Mouse (Mus musculus) brain, adult 2 months (tissue): ENCODE measurements at regions not wholly inside any gene's neighbourhood (a gene's known extent, or its start where the extent isn't known, plus 50 kb on each side); places are given as distances from the start of the nearest gene placed in this dataset.

Experiments
- DNase-seq: peaks from one replicate; pipeline ENCODE4 v3.0.0; 2011; ENCODE audit warnings: low read depth, low spot score

DNA sequence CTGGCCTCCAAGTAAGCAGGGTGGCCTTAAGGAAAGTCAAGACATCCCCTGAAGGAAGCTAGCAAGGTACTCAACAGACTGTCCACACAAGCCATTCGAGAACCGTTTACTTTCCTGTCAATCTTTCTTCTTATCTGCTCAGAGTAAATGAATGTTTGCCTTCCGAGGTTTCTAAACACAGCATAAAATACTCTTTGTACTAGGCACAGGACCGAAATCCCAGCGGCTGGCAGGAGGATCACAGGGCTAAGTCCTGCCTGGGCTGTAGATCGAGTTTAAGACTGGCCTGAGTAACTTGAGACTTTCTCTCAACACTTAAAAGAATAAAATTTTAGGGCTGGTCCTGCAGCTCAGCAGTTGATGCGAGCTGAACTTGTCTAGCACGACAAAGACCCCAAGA is 175.9 kb downstream of the Bcl2l11 start:
- no peak for DNase-seq

- DNase-seq = no peak
These were observed 178.3 kb downstream of the Bcl2l11 start for GRCm38 (mm10) chr2:128304063-128304712.

DNA sequence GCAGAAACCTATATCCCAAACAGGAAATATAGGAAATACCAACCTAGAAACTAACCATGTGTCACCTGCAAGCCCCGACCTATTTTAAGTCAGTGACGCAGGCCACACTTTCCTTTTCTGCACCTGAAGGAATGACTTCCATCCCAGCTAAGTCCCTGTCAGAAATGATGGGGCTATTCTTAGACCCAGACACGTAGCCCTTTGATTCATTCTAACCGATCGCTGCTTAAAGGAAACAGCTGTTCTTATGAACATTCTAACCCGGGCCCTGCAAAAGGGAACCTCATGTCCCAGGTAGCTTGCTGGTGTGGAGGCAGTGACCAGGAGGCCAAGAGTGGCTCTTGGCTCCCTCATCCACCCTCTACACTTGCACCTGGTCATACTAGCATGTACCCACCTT is 180.9 kb downstream of the Bcl2l11 start:
- DNase-seq = no peak

- peak; percentile 22 for DNase-seq
These were observed 183.7 kb downstream of the Bcl2l11 start for GRCm38 (mm10) chr2:128309541-128310030.

DNA sequence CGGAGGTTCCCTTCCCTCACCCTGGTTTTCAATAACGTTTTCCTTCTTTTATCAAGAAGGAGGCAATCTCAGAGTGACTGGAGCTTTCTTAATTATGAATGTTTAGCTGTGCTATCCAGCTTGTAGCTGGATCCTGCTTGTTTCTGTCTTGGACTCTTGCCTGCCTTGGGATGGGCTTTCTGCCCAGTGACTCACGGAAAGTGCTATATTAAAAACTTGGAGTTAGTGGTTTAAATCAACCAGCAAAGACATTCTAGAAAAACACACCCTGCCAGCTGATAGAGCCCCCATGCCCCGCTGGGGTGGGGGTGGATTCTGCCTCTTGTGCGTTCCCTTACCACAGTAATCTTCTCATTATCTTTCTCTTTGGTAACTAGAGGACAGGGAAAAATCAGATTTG is 184.2 kb downstream of the Bcl2l11 start:
- DNase-seq = peak; percentile 87

DNA sequence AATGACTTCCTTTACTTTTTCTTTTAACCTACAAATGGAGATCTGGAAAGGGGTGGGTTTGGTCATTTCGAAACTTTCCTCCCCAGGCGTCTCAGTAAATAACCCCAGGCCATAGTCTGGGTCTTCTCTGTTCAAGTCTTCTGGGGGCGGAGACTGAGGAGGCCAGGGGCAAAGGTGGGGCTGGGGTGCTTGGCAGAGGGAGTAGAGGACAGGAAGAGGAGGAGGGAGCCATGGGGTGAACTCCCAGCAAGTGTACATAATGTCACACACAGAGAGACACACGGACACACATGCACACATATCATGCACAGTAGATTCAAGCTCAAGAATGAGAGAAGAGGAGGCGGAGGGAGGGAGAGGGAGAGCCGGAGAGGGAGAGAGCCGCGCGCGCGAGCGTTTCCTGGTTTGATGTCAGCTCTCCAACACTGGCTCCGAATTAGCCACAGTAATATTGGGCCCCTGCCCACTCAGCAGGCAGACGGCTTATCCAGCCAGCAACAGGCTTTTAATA is 186.3 kb downstream of the Bcl2l11 start:
- DNase-seq = peak; percentile 76

- no peak for DNase-seq
These were observed 187.1 kb downstream of the Bcl2l11 start for GRCm38 (mm10) chr2:128312659-128313581.

DNA sequence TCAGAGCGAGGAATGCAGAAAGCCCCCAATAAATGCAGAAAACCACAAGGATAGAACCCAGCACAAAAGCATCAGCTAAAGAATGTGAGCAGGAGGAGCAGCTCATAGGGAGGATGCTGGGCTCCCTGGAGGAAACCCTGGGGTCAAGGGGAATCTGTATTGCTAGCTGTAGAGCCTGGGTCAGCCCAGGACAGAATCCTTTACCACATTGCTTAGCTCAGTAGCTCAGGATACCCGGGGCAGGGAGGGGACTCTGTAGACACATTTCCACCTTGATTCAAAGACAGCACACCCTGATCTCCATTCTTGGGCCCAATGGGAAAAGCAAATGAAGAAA is 187.7 kb downstream of the Bcl2l11 start:
- no peak for DNase-seq

DNA sequence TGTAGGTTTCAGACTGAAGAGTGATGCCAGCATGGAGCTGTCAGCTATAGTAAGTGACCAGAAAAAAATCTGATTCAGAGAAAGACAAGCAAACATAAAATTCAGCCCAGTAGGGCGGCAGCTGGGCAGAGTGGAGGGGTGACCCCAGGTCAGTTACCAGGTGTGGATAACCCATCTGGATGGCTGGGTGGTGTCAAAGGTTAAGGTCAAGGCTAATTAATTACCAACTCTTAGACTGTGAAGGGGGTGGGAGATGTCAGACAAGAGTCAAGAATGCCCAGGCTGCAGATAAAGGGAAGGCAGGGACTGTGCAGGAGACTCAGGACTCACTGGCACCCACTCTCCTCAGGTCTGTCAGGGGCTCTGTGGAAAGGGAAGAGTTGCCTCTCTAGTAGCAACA is 188.1 kb downstream of the Bcl2l11 start:
- no peak for DNase-seq

DNA sequence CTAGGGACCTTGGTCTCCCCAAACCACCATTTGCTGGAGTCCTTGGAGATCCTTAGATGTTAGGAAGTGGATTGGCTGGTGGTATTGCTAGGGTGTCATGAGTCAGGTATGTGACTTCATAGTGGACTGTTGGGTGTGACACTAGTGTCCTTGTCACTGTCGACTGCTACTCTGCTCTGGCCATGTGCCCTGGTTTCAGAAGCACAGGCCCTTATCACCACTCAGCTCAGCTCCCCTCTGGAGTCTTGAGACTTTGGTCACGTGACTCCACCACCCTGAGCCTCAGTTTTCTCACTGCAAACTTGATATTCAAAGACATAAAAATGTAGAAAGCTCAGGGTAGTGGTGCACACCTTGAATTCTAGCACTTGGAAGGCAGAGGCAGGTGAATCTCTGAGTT is 190.7 kb downstream of the Bcl2l11 start:
- DNase-seq = no peak

- DNase-seq = no peak
These were observed 192.4 kb downstream of the Bcl2l11 start for GRCm38 (mm10) chr2:128318266-128318665.

GRCm38 (mm10) chr2:128318956-128319355 is 193.1 kb downstream of the Bcl2l11 start:
- DNase-seq = no peak

GRCm38 (mm10) chr2:128321475-128321874 is 195.6 kb downstream of the Bcl2l11 start:
- no peak for DNase-seq

DNA sequence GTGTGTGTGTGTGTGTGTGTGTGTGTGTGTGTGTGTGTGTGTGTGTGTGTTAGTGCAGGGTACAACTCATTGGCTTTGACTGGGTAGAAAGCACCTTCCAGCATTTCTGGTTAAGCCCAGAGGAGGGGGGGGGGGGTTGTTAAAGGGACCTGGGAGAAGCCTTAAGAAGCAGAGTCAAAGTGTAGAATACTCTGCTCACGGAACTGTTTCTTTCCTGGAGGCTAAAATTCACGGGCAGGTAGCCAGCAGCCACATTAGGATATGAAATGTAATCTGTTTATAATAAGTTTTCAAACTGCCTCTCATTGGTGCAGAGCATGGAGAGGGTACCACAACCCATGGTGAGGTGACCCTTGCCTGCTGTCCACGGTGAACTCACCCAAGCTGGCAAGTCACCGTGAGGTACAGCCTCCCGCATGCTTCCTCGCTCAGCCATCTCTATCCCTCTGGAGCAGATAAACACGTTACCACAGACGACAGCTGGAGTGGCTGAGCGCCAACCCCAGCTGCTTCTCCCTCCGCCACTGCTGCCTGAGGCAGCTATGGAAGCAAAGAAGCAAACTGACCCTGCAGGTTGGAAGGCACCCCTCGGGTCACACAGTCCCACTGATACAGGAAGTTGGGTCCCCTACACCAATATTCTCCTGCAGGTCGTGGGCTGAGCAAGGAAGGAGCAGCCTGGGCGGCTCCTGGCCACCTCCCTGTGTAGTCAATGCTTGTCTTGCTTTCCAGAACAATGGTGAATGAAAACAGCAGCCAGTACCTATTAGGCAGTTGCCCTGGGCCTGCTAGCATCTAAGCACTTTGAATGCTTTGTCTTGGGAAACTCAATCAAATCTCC is 198.6 kb downstream of the Bcl2l11 start:
- DNase-seq = peak; percentile 63

DNA sequence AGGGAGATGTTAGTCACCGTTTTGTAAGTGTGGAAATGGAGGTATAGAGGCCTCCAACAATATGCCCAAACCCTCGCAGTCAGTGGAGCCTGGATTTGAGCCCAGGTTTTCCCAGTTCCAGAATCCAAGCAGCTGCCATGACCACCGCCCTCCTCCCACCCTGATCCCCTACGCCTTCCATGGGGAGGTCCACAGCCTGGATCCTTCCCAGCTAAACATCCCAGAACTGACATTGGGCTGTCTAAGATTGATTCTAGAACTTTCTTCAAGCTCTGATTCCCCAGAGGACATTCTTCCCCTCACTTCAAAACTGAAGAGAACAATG is 199.2 kb downstream of the Bcl2l11 start:
- DNase-seq = peak; percentile 26

DNA sequence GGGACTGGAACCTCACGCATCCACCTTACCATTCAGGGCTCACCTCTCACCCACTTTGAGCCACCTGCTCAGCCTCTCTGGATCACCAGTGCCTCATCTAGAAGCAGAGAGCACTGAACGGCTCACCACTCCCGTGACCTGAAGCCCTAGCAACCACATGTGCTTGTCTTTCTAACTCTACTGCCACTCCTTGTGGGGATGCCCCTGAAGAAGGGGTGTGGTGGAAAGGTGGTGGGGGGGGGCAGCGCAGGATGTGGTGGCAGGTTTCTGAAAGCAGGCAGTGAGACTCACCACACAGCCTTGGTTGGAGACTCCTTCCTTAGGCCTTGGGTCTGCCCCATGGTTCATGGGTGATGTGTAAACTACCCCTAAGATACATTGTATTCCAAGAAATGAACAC is 199.6 kb downstream of the Bcl2l11 start:
- no peak for DNase-seq

GRCm38 (mm10) chr2:128330833-128331232 is 205.0 kb downstream of the Bcl2l11 start:
- DNase-seq = no peak

- peak; percentile 56 for DNase-seq
These were observed 205.4 kb downstream of the Bcl2l11 start for GRCm38 (mm10) chr2:128331275-128331674.

DNA sequence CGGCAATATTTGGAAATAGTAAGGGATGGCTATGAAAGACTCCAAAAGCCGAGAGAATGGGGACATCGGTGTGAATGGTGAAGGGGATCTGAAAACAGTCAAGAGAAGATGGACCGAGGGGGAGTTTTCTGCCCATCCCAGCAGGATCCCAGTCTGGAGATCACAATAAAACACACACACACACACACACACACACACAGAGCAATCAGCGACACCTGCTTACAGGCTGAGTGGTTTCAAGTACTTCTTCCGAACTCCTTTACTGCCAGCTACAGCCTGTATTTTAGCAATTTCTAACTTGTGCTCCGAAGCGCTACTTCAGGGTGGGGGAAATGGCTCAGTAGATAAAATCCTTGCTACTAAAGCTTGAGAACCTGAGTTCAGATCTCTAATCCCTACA is 205.8 kb downstream of the Bcl2l11 start:
- DNase-seq = no peak

GRCm38 (mm10) chr2:128333401-128334142 is 207.7 kb downstream of the Bcl2l11 start:
- peak; percentile 71 for DNase-seq

GRCm38 (mm10) chr2:128334143-128334470 is 208.3 kb downstream of the Bcl2l11 start:
- DNase-seq = no peak
